Mouse (Mus musculus): Measurements from ENCODE around the gene Armc9.

DNA sequence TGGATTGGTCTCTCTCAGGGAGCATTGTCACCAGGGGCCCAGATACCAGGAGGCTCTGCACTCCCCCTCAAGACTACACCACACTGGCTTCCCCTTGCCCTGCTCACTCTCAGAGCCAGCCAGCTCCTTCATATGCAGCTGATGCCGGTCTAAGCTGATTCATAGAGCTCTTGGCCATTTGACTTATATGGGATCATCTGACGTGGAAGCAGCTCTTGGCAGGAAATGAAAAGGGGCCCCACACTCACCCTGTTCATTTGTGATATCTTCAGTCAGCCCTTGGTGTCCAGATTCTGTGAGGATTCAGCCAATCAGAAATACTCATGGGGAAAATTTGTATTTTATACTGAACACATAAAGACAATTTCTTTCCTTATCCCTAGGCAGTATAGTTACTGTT, 86.4 kb downstream of the Armc9 start:
- no peak for TF ChIP-seq CTCF (IDR thresholded peaks at IDR 0.05; ENCODE audit: borderline replicate concordance, insufficient read depth, low read length)
- no peak for TF ChIP-seq POLR2A (IDR thresholded peaks at IDR 0.05; ENCODE audit: low read depth, low read length)

Data from embryonic fibroblast, embryonic 13.5 days (primary cell).